Mouse (Mus musculus) liver, embryonic 14.5 days (tissue): ENCODE results near the gene Carmil2. TPM values are rescaled to one million over a fixed set of nuclear protein-coding genes. Genes with fewer than 3 reads are reported as not detected.

ENCODE experiments used
- ATAC-seq: fragments of 200-750 bp; cut with Nextera tagmentation; 2 replicates; pipeline ENCODE4 v1.8.0; 2017; ENCODE audit warnings: moderate number of reproducible peaks, mild to moderate bottlenecking, moderate library complexity; ENCODE audit not compliant: insufficient read depth
- DNase-seq, 3 experiments: peaks; one replicate each; pipeline ENCODE4 v3.0.0-alpha.2; 2012 to 2013; ENCODE audit warnings: low read depth in 3 of 3, low spot score in 3 of 3
- H3K27ac ChIP-seq: fragments of 300-500 bp; sonication (generic); 2 replicates; pipeline ENCODE4 v1.5.1; 2014; ENCODE audit warnings: moderate library complexity, mild to moderate bottlenecking, control low read depth, inconsistent platforms
- H3K27me3 ChIP-seq: fragments of 300-500 bp; sonication (generic); 2 replicates; pipeline ENCODE4 v1.6.1; 2014; ENCODE audit warnings: mild to moderate bottlenecking, low read length, moderate library complexity; ENCODE audit not compliant: control insufficient read depth, insufficient read depth
- H3K36me3 ChIP-seq: fragments of 300-500 bp; sonication (generic); replicated peaks from 2 replicates; pipeline ENCODE4 v1.6.1; 2014; ENCODE audit warnings: low read depth; ENCODE audit not compliant: control insufficient read depth, insufficient read depth
- H3K4me1 ChIP-seq, 2 experiments: fragments of 200-500 bp in 1 of 2; fragments of 300-500 bp in 1 of 2; sonication (generic) in 1 of 2; replicated peaks; 2 replicates each; pipeline ENCODE4 v1.6.1; 2012 to 2014; ENCODE audit warnings: antibody characterized with exemption in 1 of 2, inconsistent platforms in 1 of 2, low read length in 1 of 2; ENCODE audit not compliant: control insufficient read depth in 2 of 2, insufficient read depth in 2 of 2
- H3K4me2 ChIP-seq: fragments of 300-500 bp; sonication (generic); 2 replicates; pipeline ENCODE4 v1.6.1; 2014; ENCODE audit warnings: low read depth, mild to moderate bottlenecking, control low read depth, moderate library complexity
- H3K4me3 ChIP-seq, 2 experiments: fragments of 200-500 bp in 1 of 2; fragments of 300-500 bp in 1 of 2; sonication (generic) in 1 of 2; 2 replicates each; pipeline ENCODE4 v1.5.1; 2012 to 2014; ENCODE audit warnings: low read depth in 2 of 2, low read length in 2 of 2, mild to moderate bottlenecking in 2 of 2, control low read depth in 1 of 2, inconsistent platforms in 1 of 2, moderate library complexity in 1 of 2; ENCODE audit not compliant: insufficient read depth in 1 of 2
- H3K9ac ChIP-seq: fragments of 300-500 bp; sonication (generic); replicated peaks from 2 replicates; pipeline ENCODE4 v1.6.1; 2014; ENCODE audit warnings: mild to moderate bottlenecking, control low read depth, moderate library complexity
- H3K9me3 ChIP-seq: fragments of 300-500 bp; sonication (generic); 2 replicates; pipeline ENCODE4 v1.6.1; 2016; ENCODE audit warnings: low read length, mixed read lengths; ENCODE audit not compliant: control insufficient read depth
- CTCF ChIP-seq: IDR thresholded peaks from 2 replicates; pipeline ENCODE4 v1.5.1; 2016; ENCODE audit warnings: antibody characterized with exemption, low read depth, control low read depth
- EP300 ChIP-seq: IDR thresholded peaks from 2 replicates; pipeline ENCODE4 v1.6.1; 2016; ENCODE audit warnings: antibody characterized with exemption, low read depth
- WGBS: fragments of 180-500 bp; shearing (Covaris S2); extraction: QIAGEN DNeasy Blood & Tissue Kit; methylation state at CpG from one replicate; pipeline ENCODE4 v1.1.7; 2014; ENCODE audit not compliant: insufficient replicate concordance; 5-methylcytosine and 5-hydroxymethylcytosine counted together
- polyA plus RNA-seq, 2 experiments: library from polyadenylated mRNA; depleted of rRNA in 1 of 2; stranded (reverse) in 1 of 2; unstranded in 1 of 2; fragments of >200 nt; fragmentation: Nextera tagmentation in 1 of 2; extraction: Ambion mirVana in 1 of 2; gene quantifications; 2 replicates each; pipeline versions ENCODE4 v1.2.1 to v1.2.3; 2012 to 2014

The Carmil2 gene
- polyA plus RNA-seq, 2 experiments, result 0.24 to 1.3 TPM

DNA sequence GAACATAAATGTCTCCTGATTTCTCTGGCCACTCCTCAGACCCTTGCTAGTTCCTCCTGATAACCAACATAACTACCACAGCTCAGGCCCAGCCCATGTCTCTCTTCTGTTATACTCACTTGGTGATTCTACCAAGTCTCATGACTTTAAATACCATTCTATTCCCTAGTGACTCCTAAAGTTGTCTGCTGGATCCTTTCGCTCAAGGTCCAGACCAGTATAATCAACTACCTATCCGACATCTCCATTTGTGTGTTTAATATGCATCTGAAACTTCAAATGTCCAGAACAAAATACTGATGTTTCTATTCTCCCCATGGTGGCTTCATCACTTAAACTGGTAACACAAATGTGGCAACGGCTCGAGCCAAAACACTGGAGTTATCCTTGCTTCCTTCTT, 57.2 kb downstream of the Carmil2 start:
- no peaks in the 10 kb centered on the region for H3K36me3 ChIP-seq
- no peaks in the 10 kb centered on the region for H3K27me3 ChIP-seq
- TF ChIP-seq EP300 (no peak), CTCF (no peak)
- no peak overlapping the region for H3K27ac ChIP-seq
- 69% methylated on average over 4 of the region's 4 CpGs for WGBS
- no peaks in the 10 kb centered on the region for H3K9me3 ChIP-seq
- DNase-seq (no peak), ATAC-seq (no peak)
- no peak overlapping the region for H3K4me3 ChIP-seq
- no peak overlapping the region for H3K4me2 ChIP-seq
- no peak overlapping the region for H3K9ac ChIP-seq
- H3K4me1 ChIP-seq, result 0 out of 4 replicates have a peak, but pooled peaks cover 0 to 2% of the 10 kb centered on the region in 2 experiments

Other genes with a start within 250 kb of the Carmil2 start
- gene Tppp3, start 214.7 kb upstream of the Carmil2 start, polyA plus RNA-seq (2012; rRNA removed), result 0.49 and 0.60 TPM in 2 replicates
- gene Tppp3, start 214.7 kb upstream of the Carmil2 start, polyA plus RNA-seq (2014; fragmentation: Nextera tagmentation; extraction: Ambion mirVana), result 0.49 and 0.63 TPM in 2 replicates
- gene Zdhhc1, start 189.4 kb upstream of the Carmil2 start, polyA plus RNA-seq (2012; rRNA removed), result 2.2 and 2.4 TPM in 2 replicates
- gene Zdhhc1, start 189.4 kb upstream of the Carmil2 start, polyA plus RNA-seq (2014; fragmentation: Nextera tagmentation; extraction: Ambion mirVana), result 0.90 and 1.2 TPM in 2 replicates
- 1.1 TPM in 2 replicates for gene Hsd11b2, start 167.5 kb upstream of the Carmil2 start, polyA plus RNA-seq (2012; rRNA removed)
- gene Hsd11b2, start 167.5 kb upstream of the Carmil2 start, polyA plus RNA-seq (2014; fragmentation: Nextera tagmentation; extraction: Ambion mirVana), result 0.42 and 0.99 TPM in 2 replicates
- 36.0 and 40.1 TPM in 2 replicates for gene Atp6v0d1, start 120.2 kb upstream of the Carmil2 start, polyA plus RNA-seq (2012; rRNA removed)
- gene Atp6v0d1, start 120.2 kb upstream of the Carmil2 start, polyA plus RNA-seq (2014; fragmentation: Nextera tagmentation; extraction: Ambion mirVana), result 44.3 and 46.3 TPM in 2 replicates
- 4.5 and 5.4 TPM in 2 replicates for gene Ripor1, start 81.0 kb upstream of the Carmil2 start, polyA plus RNA-seq (2012; rRNA removed)
- gene Ripor1, start 81.0 kb upstream of the Carmil2 start, polyA plus RNA-seq (2014; fragmentation: Nextera tagmentation; extraction: Ambion mirVana), result 4.9 and 6.1 TPM in 2 replicates
- 11.6 and 21.1 TPM in 2 replicates for gene Ctcf, start 49.7 kb upstream of the Carmil2 start, polyA plus RNA-seq (2012; rRNA removed)
- gene Ctcf, start 49.7 kb upstream of the Carmil2 start, polyA plus RNA-seq (2014; fragmentation: Nextera tagmentation; extraction: Ambion mirVana), result 40.9 and 49.2 TPM in 2 replicates
- gene Agrp, start 48.9 kb upstream of the Carmil2 start, polyA plus RNA-seq (2012; rRNA removed), result not detected in 2 replicates
- gene Agrp, start 48.9 kb upstream of the Carmil2 start, polyA plus RNA-seq (2014; fragmentation: Nextera tagmentation; extraction: Ambion mirVana), result 0.23 and 0.27 TPM in 2 replicates
- 8.8 and 11.0 TPM in 2 replicates for gene Acd, start 14.8 kb downstream of the Carmil2 start, polyA plus RNA-seq (2012; rRNA removed)
- 20.3 and 23.7 TPM in 2 replicates for gene Acd, start 14.8 kb downstream of the Carmil2 start, polyA plus RNA-seq (2014; fragmentation: Nextera tagmentation; extraction: Ambion mirVana)
- gene Pard6a, start 14.9 kb downstream of the Carmil2 start, polyA plus RNA-seq (2012; rRNA removed), result 5.9 and 6.0 TPM in 2 replicates
- gene Pard6a, start 14.9 kb downstream of the Carmil2 start, polyA plus RNA-seq (2014; fragmentation: Nextera tagmentation; extraction: Ambion mirVana), result 6.4 and 7.9 TPM in 2 replicates
- gene 4933405L10Rik, start 21.4 kb downstream of the Carmil2 start, polyA plus RNA-seq (2012; rRNA removed), result not detected in 2 replicates
- gene 4933405L10Rik, start 21.4 kb downstream of the Carmil2 start, polyA plus RNA-seq (2014; fragmentation: Nextera tagmentation; extraction: Ambion mirVana), result not detected in 2 replicates
- gene Enkd1, start 21.9 kb downstream of the Carmil2 start, polyA plus RNA-seq (2012; rRNA removed), result 7.0 and 7.8 TPM in 2 replicates
- 4.8 and 6.5 TPM in 2 replicates for gene Enkd1, start 21.9 kb downstream of the Carmil2 start, polyA plus RNA-seq (2014; fragmentation: Nextera tagmentation; extraction: Ambion mirVana)
- gene Gfod2, start 72.4 kb downstream of the Carmil2 start, polyA plus RNA-seq (2012; rRNA removed), result 0.84 and 0.93 TPM in 2 replicates
- 1.1 and 1.8 TPM in 2 replicates for gene Gfod2, start 72.4 kb downstream of the Carmil2 start, polyA plus RNA-seq (2014; fragmentation: Nextera tagmentation; extraction: Ambion mirVana)
- gene Ranbp10, start 141.1 kb downstream of the Carmil2 start, polyA plus RNA-seq (2012; rRNA removed), result 57.2 and 60.6 TPM in 2 replicates
- gene Ranbp10, start 141.1 kb downstream of the Carmil2 start, polyA plus RNA-seq (2014; fragmentation: Nextera tagmentation; extraction: Ambion mirVana), result 37.0 and 42.0 TPM in 2 replicates
- gene Tsnaxip1, start 141.5 kb downstream of the Carmil2 start, polyA plus RNA-seq (2012; rRNA removed), result 0.04 and 0.06 TPM in 2 replicates
- 0.06 TPM in 1 of 2 replicates, not detected in the other for gene Tsnaxip1, start 141.5 kb downstream of the Carmil2 start, polyA plus RNA-seq (2014; fragmentation: Nextera tagmentation; extraction: Ambion mirVana)
- gene Cenpt, start 167.0 kb downstream of the Carmil2 start, polyA plus RNA-seq (2012; rRNA removed), result 24.6 and 25.4 TPM in 2 replicates
- gene Cenpt, start 167.0 kb downstream of the Carmil2 start, polyA plus RNA-seq (2014; fragmentation: Nextera tagmentation; extraction: Ambion mirVana), result 15.0 and 18.2 TPM in 2 replicates
- gene Thap11, start 168.9 kb downstream of the Carmil2 start, polyA plus RNA-seq (2012; rRNA removed), result 26.2 TPM in 2 replicates
- gene Thap11, start 168.9 kb downstream of the Carmil2 start, polyA plus RNA-seq (2014; fragmentation: Nextera tagmentation; extraction: Ambion mirVana), result 25.5 and 29.5 TPM in 2 replicates
- gene Nutf2, start 174.3 kb downstream of the Carmil2 start, polyA plus RNA-seq (2012; rRNA removed), result 40.5 and 83.2 TPM in 2 replicates
- gene Nutf2, start 174.3 kb downstream of the Carmil2 start, polyA plus RNA-seq (2014; fragmentation: Nextera tagmentation; extraction: Ambion mirVana), result 139 TPM in 2 replicates
- 17.5 and 21.6 TPM in 2 replicates for gene Edc4, start 194.6 kb downstream of the Carmil2 start, polyA plus RNA-seq (2012; rRNA removed)
- gene Edc4, start 194.6 kb downstream of the Carmil2 start, polyA plus RNA-seq (2014; fragmentation: Nextera tagmentation; extraction: Ambion mirVana), result 9.9 and 10.7 TPM in 2 replicates
- gene Nrn1l, start 207.3 kb downstream of the Carmil2 start, polyA plus RNA-seq (2012; rRNA removed), result 0.22 and 0.42 TPM in 2 replicates
- not detected in 2 replicates for gene Nrn1l, start 207.3 kb downstream of the Carmil2 start, polyA plus RNA-seq (2014; fragmentation: Nextera tagmentation; extraction: Ambion mirVana)
- 9.8 and 12.3 TPM in 2 replicates for gene Pskh1, start 214.2 kb downstream of the Carmil2 start, polyA plus RNA-seq (2012; rRNA removed)
- 6.2 and 8.0 TPM in 2 replicates for gene Pskh1, start 214.2 kb downstream of the Carmil2 start, polyA plus RNA-seq (2014; fragmentation: Nextera tagmentation; extraction: Ambion mirVana)
- 1.0 and 1.1 TPM in 2 replicates for gene Ctrl, start 247.6 kb downstream of the Carmil2 start, polyA plus RNA-seq (2012; rRNA removed)
- gene Ctrl, start 247.6 kb downstream of the Carmil2 start, polyA plus RNA-seq (2014; fragmentation: Nextera tagmentation; extraction: Ambion mirVana), result 0.27 and 0.39 TPM in 2 replicates